Mouse (Mus musculus) midbrain, embryonic 14.5 days (tissue): Measurements from ENCODE around the gene Mapk8. TPM values are rescaled to one million over a fixed set of nuclear protein-coding genes. Genes with fewer than 3 reads are reported as not detected.

ENCODE experiments used
- ATAC-seq: fragments of 200-750 bp; cut with Nextera tagmentation; 2 replicates; pipeline ENCODE4 v1.8.0; 2017; ENCODE audit warnings: moderate number of reproducible peaks, moderate library complexity; ENCODE audit not compliant: low FRiP score, low TSS enrichment
- DNase-seq: peaks from one replicate; pipeline ENCODE4 v3.0.0-alpha.2; 2015
- H3K27ac ChIP-seq: fragments of 300-500 bp; sonication (generic); replicated peaks from 2 replicates; pipeline ENCODE4 v1.5.1; 2014; ENCODE audit warnings: mild to moderate bottlenecking, low read depth, low read length, moderate library complexity
- H3K27me3 ChIP-seq: fragments of 300-500 bp; sonication (generic); 2 replicates; pipeline ENCODE4 v1.6.1; 2014; ENCODE audit warnings: low read length, control low read depth, mixed read lengths; ENCODE audit not compliant: control insufficient read depth, insufficient read depth
- H3K36me3 ChIP-seq: fragments of 300-500 bp; sonication (generic); 2 replicates; pipeline ENCODE4 v1.6.1; 2014; ENCODE audit warnings: low read length, control low read depth; ENCODE audit not compliant: control insufficient read depth, insufficient read depth
- H3K4me1 ChIP-seq: fragments of 300-500 bp; sonication (generic); 2 replicates; pipeline ENCODE4 v1.6.1; 2014; ENCODE audit warnings: mild to moderate bottlenecking, antibody characterized with exemption, low read length, control low read depth; ENCODE audit not compliant: control insufficient read depth, insufficient read depth
- H3K4me2 ChIP-seq: fragments of 300-500 bp; sonication (generic); 2 replicates; pipeline ENCODE4 v1.6.1; 2014; ENCODE audit warnings: mild to moderate bottlenecking, low read length, moderate library complexity
- H3K4me3 ChIP-seq: fragments of 300-500 bp; sonication (generic); replicated peaks from 2 replicates; pipeline ENCODE4 v1.5.1; 2014; ENCODE audit warnings: low read depth, low read length
- H3K9ac ChIP-seq: fragments of 300-500 bp; sonication (generic); replicated peaks from 2 replicates; pipeline ENCODE4 v1.6.1; 2014; ENCODE audit warnings: mild to moderate bottlenecking, low read length, moderate library complexity
- H3K9me3 ChIP-seq: fragments of 300-500 bp; sonication (generic); 2 replicates; pipeline ENCODE4 v1.6.1; 2016; ENCODE audit warnings: low read length, control low read depth, mixed read lengths; ENCODE audit not compliant: control insufficient read depth
- WGBS: fragments of 180-500 bp; shearing (Covaris S2); extraction: QIAGEN DNeasy Blood & Tissue Kit; methylation state at CpG from one replicate; pipeline ENCODE4 v1.1.7; 2014; 5-methylcytosine and 5-hydroxymethylcytosine counted together
- polyA plus RNA-seq: library from polyadenylated mRNA; unstranded; fragments of >200 nt; fragmentation: Nextera tagmentation; extraction: Ambion mirVana; gene quantifications from 2 replicates; pipeline ENCODE4 v1.2.1, GENCODE M21; 2014

The Mapk8 gene
- polyA plus RNA-seq, 1 experiment from 2014 or later, result 48.7 TPM

DNA sequence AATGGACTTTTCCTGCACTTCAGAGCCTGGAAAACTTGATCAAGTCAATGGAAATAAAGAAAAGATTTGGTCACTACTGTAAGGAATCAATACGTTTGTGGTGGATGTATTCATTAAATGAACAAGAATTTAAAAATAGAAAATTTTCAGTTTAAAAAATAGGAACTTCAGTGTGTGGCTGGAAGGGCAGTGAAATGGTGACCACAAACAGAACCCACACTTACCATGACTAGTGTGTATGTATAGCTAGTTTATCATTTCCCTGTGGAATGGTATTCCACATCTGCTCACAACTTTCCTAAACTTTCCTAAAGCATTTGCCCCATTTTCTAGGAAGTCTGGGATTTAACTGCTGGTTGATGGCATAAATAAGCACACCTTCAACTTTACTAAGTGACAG is 24.0 kb downstream of the Mapk8 start:
- Histone ChIP-seq H3K4me2 (no peak overlapping the region), H3K36me3 (no peaks in the 10 kb centered on the region), H3K27ac (no peak overlapping the region), H3K9ac (no peak overlapping the region), H3K27me3 (no peaks in the 10 kb centered on the region), H3K4me1 (no peaks in the 10 kb centered on the region), H3K4me3 (no peak overlapping the region), H3K9me3 (no peaks in the 10 kb centered on the region)
- ATAC-seq (no peak), DNase-seq (no peak)
- WGBS, result 86% methylated on average over 1 of the region's 1 CpGs

DNA sequence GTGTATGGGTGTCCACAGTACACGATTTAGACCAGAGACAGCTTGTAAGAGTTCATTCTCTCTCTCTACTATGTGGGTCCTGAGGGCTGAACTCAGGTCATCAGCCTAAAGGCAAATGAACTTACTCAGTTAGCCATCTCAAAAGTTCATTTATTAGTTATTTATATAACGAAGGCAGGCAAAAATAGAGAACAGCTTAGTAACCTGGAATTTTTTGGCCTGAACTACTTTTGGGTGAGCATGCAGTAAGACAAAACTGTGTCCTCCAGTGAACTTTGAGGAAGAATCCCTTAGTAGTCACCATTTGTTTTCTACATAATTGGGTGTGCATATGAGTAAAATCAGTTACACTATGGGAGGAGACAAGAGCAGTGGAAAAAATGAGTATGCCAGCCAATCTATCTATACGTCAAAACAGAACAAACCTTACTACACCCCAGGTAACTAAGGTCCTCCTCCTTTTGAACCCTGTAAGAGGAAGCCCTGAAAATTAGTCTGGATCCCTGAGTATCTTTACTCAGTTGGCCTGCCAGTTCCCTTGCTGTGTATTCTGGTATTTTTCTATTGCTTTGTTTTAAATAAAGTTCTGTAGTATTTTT is 28.5 kb downstream of the Mapk8 start:
- Histone ChIP-seq H3K36me3 (no peaks in the 10 kb centered on the region), H3K9ac (no peak overlapping the region), H3K4me2 (no peak overlapping the region), H3K27me3 (no peaks in the 10 kb centered on the region), H3K27ac (no peak overlapping the region), H3K4me3 (no peak overlapping the region), H3K4me1 (no peaks in the 10 kb centered on the region), H3K9me3 (no peaks in the 10 kb centered on the region)
- whole genome bisulfite sequencing, result 93% methylated on average over 3 of the region's 3 CpGs
- DNase-seq (no peak), ATAC-seq (no peak)

DNA sequence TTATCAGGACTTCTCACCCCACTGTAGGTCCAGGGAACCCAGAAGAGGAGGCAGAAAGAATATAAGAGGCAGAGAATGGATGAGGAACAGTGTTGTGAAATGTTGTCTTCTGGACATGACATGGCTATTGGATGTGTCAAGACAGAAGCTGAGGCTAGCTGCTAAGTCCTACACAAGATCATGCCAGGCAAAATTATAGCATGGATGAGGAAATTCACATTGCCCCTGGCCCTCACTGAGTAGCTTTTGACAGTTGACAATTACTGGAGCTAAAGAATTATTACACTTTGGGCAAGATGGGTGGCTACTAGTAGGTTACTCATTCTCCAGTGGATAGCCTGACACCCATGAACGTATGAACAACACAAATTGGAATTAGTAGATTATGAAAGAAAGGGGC is 31.2 kb downstream of the Mapk8 start:
- Histone ChIP-seq H3K36me3 (no peaks in the 10 kb centered on the region), H3K4me2 (no peak overlapping the region), H3K27me3 (no peaks in the 10 kb centered on the region), H3K9me3 (no peaks in the 10 kb centered on the region), H3K4me1 (no peaks in the 10 kb centered on the region), H3K4me3 (no peak overlapping the region), H3K9ac (no peak overlapping the region), H3K27ac (no peak overlapping the region)
- DNase-seq (no peak), ATAC-seq (no peak)
- WGBS, result 76% methylated on average over 1 of the region's 1 CpGs

DNA sequence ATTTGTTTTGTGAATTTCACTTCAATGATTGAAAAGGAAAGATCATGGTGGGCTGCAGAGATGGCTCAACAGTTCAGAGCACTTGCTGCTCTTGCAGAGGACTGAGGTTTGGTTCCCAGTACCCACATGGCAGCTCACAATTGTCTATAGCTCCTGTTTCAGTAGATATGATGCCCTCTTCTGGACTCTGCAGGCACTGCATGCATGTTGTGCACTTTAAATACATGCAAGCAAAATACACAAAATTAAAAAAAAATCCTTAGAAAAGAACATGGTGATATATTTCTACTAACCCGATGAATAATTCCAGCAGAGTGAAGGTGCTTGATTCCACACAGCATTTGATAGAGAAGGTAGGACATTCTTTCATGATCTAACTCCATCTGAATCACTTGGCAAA is 44.6 kb downstream of the Mapk8 start:
- Histone ChIP-seq H3K27ac (no peak overlapping the region), H3K9ac (no peak overlapping the region), H3K4me1 (no peaks in the 10 kb centered on the region), H3K4me2 (no peak overlapping the region), H3K4me3 (no peak overlapping the region), H3K9me3 (no peaks in the 10 kb centered on the region), H3K36me3 (peaks cover 18% of the 10 kb centered on the region), H3K27me3 (no peaks in the 10 kb centered on the region)
- DNase-seq (no peak), ATAC-seq (no peak)
- WGBS, result 96% methylated on average over 1 of the region's 1 CpGs

DNA sequence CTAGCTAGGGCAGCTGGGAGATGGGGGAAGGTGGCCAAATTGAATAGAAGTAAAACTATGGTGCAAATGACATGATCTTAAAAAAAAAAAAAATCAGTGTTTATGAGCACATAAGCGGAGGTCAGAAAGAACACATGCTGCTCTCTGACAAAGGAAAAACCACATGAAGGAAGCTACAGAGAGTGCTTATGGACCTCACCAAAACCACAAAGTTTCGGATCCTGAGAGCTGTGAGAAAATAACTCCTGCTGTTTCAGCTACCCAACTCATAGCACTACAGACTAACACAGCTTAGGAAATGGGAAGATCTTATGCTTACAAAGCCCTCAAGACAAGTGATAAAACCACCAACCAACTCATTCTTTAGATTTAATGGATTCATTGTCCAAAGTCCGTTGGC is 46.9 kb downstream of the Mapk8 start:
- no peak for ATAC-seq
- no peaks in the 10 kb centered on the region for H3K27me3 ChIP-seq
- DNase-seq, result no peak
- no peak overlapping the region for H3K27ac ChIP-seq
- no peak overlapping the region for H3K4me2 ChIP-seq
- WGBS, result 87% methylated on average over 3 of the region's 3 CpGs
- H3K4me3 ChIP-seq, result no peak overlapping the region
- no peak overlapping the region for H3K9ac ChIP-seq
- H3K9me3 ChIP-seq, result no peaks in the 10 kb centered on the region
- no peaks in the 10 kb centered on the region for H3K4me1 ChIP-seq
- H3K36me3 ChIP-seq, result peaks cover 12% of the 10 kb centered on the region

DNA sequence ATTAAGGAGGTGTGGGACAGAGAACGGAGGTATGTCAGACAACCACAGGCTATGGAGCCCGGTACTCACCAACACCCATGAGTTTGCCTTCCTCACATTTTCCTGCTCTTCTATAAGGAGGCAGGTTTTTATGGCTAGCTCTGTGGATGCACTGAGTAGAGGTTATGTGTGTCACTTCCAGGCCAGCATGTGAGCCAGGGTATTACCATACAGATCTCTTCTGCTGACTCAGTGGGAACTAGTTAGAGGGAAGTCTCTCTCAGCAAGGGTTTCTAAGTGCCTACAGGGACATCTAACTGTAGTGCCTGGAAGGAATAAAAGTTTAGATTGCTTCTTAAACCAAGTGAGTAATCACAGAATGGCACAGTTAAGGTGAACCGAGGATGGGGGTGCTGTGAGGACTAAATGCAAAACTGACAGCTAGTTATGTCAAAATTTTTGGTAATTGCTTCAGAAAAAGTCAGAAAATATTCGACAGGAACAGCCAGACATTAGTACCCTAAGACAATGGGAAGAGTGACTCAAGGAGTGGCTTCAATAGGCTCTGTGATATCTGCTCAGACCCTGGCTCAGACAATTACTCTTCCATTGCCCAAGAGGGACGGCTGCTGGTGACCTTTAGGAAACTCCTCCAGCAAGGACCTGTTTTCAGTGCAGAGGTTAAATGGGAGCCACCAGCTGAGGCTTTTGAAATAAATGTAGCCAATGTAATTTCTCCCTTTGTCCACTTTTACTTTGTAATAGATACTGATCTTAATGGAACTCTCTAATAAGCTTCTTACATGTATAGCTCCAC is 48.7 kb downstream of the Mapk8 start:
- WGBS, result 90% methylated on average over 5 of the region's 5 CpGs
- no peaks in the 10 kb centered on the region for H3K27me3 ChIP-seq

DNA sequence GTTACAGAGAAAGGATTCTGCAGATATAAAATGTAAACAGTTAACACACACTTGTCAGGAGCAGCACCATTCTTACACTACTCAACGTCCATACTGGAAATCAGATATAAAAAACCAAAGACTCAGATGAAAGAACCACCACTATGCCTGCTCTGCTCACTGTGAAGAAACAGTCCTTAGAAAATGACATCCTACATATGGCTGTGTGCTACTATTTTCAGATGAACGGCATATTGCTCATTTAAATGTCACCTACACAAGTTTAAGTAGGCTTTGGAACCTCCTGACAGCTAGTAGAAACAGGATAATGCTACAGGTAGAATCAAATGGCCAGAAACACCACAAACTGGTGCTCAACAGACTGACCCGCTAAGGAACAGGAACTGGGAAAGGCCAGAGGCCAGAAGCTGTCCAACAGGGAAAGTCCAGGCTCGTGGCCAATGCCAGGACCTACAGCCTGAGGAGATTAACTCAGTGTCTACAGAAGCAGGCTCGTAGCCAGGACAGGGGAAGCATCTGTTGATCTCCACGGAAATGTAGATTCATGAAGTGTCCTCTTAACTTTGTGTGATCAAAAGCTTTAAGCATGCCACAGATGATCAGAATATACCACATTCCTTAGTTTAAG is 66.0 kb downstream of the Mapk8 start:
- Histone ChIP-seq H3K9me3 (no peaks in the 10 kb centered on the region), H3K27me3 (no peaks in the 10 kb centered on the region), H3K36me3 (peaks cover 51% of the 10 kb centered on the region), H3K4me2 (no peak overlapping the region), H3K4me1 (no peaks in the 10 kb centered on the region), H3K9ac (no peak overlapping the region), H3K4me3 (no peak overlapping the region), H3K27ac (no peak overlapping the region)
- no peak for DNase-seq
- ATAC-seq, result no peak
- WGBS, result 89% methylated on average over 6 of the region's 6 CpGs

More for the DNA sequence above, 48.7 kb downstream of the Mapk8 start:
- no peak for DNase-seq
- Histone ChIP-seq H3K4me3 (no peak overlapping the region), H3K4me2 (no peak overlapping the region), H3K9me3 (no peaks in the 10 kb centered on the region), H3K9ac (no peak overlapping the region), H3K27ac (no peak overlapping the region), H3K4me1 (no peaks in the 10 kb centered on the region), H3K36me3 (peaks cover 12% of the 10 kb centered on the region)
- no peak for ATAC-seq

DNA sequence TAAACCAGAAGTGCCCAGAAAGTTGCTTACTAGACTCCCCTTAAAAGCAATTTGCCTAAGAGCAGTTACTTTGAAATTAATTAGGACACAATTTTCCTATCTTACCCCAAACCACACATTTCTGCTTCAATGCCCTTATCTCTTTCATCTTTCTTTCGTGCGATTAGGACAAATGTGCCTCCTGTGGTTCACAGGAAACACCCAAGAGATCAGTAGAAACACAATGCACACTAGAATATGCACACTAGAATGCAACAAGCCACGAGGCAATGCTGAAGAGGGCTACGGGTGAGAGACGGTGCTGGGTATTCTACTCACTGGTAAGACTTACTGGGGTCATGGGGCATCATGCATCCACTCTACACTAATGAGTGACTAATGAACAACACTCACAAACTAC is 68.2 kb downstream of the Mapk8 start:
- 63% methylated on average over 5 of the region's 5 CpGs for WGBS
- no peak for DNase-seq
- no peak for ATAC-seq
- no peaks in the 10 kb centered on the region for H3K27me3 ChIP-seq
- no peak overlapping the region for H3K27ac ChIP-seq
- H3K4me2 ChIP-seq, result no peak overlapping the region
- H3K9me3 ChIP-seq, result no peaks in the 10 kb centered on the region
- H3K9ac ChIP-seq, result no peak overlapping the region
- no peak overlapping the region for H3K4me3 ChIP-seq
- peaks cover 35% of the 10 kb centered on the region for H3K36me3 ChIP-seq
- no peaks in the 10 kb centered on the region for H3K4me1 ChIP-seq

DNA sequence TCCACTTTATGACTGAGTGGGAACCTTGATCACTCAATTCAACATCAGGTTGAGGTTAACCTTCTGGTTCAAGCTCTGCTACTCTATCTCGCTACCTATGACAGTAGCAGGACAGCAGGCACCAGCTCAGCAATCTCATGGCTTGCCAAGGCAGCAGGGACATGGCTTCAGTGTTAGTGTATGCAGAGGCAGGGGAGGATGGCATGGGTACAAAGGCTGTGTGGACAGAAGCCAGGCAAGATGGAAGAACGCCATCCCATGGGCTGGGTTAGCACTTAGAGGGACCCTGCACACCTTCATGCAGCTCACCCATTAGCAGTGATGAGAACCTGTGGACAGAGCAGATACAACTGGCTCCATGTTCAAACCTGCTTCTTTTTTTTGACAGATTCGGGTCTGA is 69.7 kb downstream of the Mapk8 start:
- H3K36me3 ChIP-seq, result peaks cover 23% of the 10 kb centered on the region
- ATAC-seq (no peak), DNase-seq (no peak)
- no peaks in the 10 kb centered on the region for H3K4me1 ChIP-seq
- 94% methylated on average over 3 of the region's 3 CpGs for WGBS
- H3K9ac ChIP-seq, result no peak overlapping the region
- H3K4me3 ChIP-seq, result no peak overlapping the region
- H3K9me3 ChIP-seq, result no peaks in the 10 kb centered on the region
- no peak overlapping the region for H3K4me2 ChIP-seq
- no peaks in the 10 kb centered on the region for H3K27me3 ChIP-seq
- no peak overlapping the region for H3K27ac ChIP-seq
